Mouse (Mus musculus): ENCODE measurements around the gene Cdh12.

The Cdh12 gene

GRCm38 (mm10) chr15:21146896-21147295, 697.8 kb downstream of the Cdh12 start:
- 79% methylated on average over 4 of the region's 4 CpGs for WGBS

- WGBS = 64% methylated on average over 3 of the region's 3 CpGs
Measured at GRCm38 (mm10) chr15:21153602-21154001, 704.5 kb downstream of the Cdh12 start.

GRCm38 (mm10) chr15:21179727-21180126, 730.7 kb downstream of the Cdh12 start:
- WGBS = 34% methylated on average over 5 of the region's 5 CpGs

- WGBS = 30% methylated on average over 4 of the region's 4 CpGs
Measured at GRCm38 (mm10) chr15:21180191-21180590, 731.1 kb downstream of the Cdh12 start.

GRCm38 (mm10) chr15:21185799-21186198, 736.7 kb downstream of the Cdh12 start:
- WGBS = 66% methylated on average over 1 of the region's 1 CpGs

GRCm38 (mm10) chr15:21210089-21210488, 761.0 kb downstream of the Cdh12 start:
- WGBS = 57% methylated on average over 2 of the region's 2 CpGs

GRCm38 (mm10) chr15:21223006-21223405, 773.9 kb downstream of the Cdh12 start:
- WGBS = 79% methylated on average over 5 of the region's 5 CpGs

- WGBS = 67% methylated on average over 2 of the region's 2 CpGs
Measured at GRCm38 (mm10) chr15:21261318-21261717, 812.3 kb downstream of the Cdh12 start.

GRCm38 (mm10) chr15:21269856-21270255, 820.8 kb downstream of the Cdh12 start:
- WGBS = 98% methylated on average over 1 of the region's 1 CpGs

- 89% methylated on average over 1 of the region's 1 CpGs for WGBS
Measured at GRCm38 (mm10) chr15:21297051-21297450, 848.0 kb downstream of the Cdh12 start.

- 40% methylated on average over 3 of the region's 3 CpGs for WGBS
Measured at GRCm38 (mm10) chr15:21315457-21315856, 866.4 kb downstream of the Cdh12 start.

GRCm38 (mm10) chr15:21344323-21344722, 895.3 kb downstream of the Cdh12 start:
- WGBS = 65% methylated on average over 2 of the region's 2 CpGs

- 56% methylated on average over 3 of the region's 3 CpGs for WGBS
Measured at GRCm38 (mm10) chr15:21344749-21345148, 895.7 kb downstream of the Cdh12 start.

- WGBS = 48% methylated on average over 5 of the region's 5 CpGs
Measured at GRCm38 (mm10) chr15:21355356-21356101, 906.5 kb downstream of the Cdh12 start.

- WGBS = 58% methylated on average over 5 of the region's 5 CpGs
Measured at GRCm38 (mm10) chr15:21375460-21375859, 926.4 kb downstream of the Cdh12 start.

GRCm38 (mm10) chr15:21375871-21376270, 926.8 kb downstream of the Cdh12 start:
- WGBS = 56% methylated on average over 3 of the region's 3 CpGs

GRCm38 (mm10) chr15:21391442-21391841, 942.4 kb downstream of the Cdh12 start:
- WGBS = 86% methylated on average over 14 of the region's 14 CpGs

GRCm38 (mm10) chr15:21393080-21393479, 944.0 kb downstream of the Cdh12 start:
- 60% methylated on average over 3 of the region's 3 CpGs for WGBS

GRCm38 (mm10) chr15:21405196-21405595, 956.1 kb downstream of the Cdh12 start:
- 34% methylated on average over 6 of the region's 6 CpGs for WGBS

GRCm38 (mm10) chr15:21407324-21408044, 958.4 kb downstream of the Cdh12 start:
- WGBS = 55% methylated on average over 2 of the region's 2 CpGs

GRCm38 (mm10) chr15:21437347-21437746, 988.3 kb downstream of the Cdh12 start:
- 76% methylated on average over 4 of the region's 4 CpGs for WGBS

GRCm38 (mm10) chr15:21458098-21458497, 1009.0 kb downstream of the Cdh12 start:
- 85% methylated on average over 2 of the region's 2 CpGs for WGBS

GRCm38 (mm10) chr15:21530804-21531203, 1081.7 kb downstream of the Cdh12 start:
- 47% methylated on average over 4 of the region's 4 CpGs for WGBS

All from cerebral cortex, adult 2 months (tissue).